Mouse (Mus musculus): ENCODE measurements at regions not wholly inside any gene's neighbourhood (a gene's known extent, or its start where the extent isn't known, plus 50 kb on each side); places are given as distances from the start of the nearest gene placed in this dataset.

- no peak for DNase-seq (ENCODE audit: low spot score)
Observed at GRCm38 (mm10) chr6:100176914-100177560, 110.2 kb downstream of the Rybp start.

GRCm38 (mm10) chr6:100170711-100171348, 116.5 kb downstream of the Rybp start:
- DNase-seq (ENCODE audit: low spot score) = no peak

- DNase-seq (ENCODE audit: low spot score) = no peak
Observed at GRCm38 (mm10) chr6:100167321-100167720, 120.0 kb downstream of the Rybp start.

GRCm38 (mm10) chr6:100165746-100166145, 121.5 kb downstream of the Rybp start:
- DNase-seq (ENCODE audit: low spot score) = no peak

- DNase-seq (ENCODE audit: low spot score) = no peak
Observed at GRCm38 (mm10) chr6:100164162-100164561, 123.1 kb downstream of the Rybp start.

GRCm38 (mm10) chr6:100163814-100164130, 123.5 kb downstream of the Rybp start:
- DNase-seq (ENCODE audit: low spot score) = no peak

- peak; percentile 14 for DNase-seq (ENCODE audit: low spot score)
Observed at GRCm38 (mm10) chr6:100162961-100163813, 124.1 kb downstream of the Rybp start.

- no peak for DNase-seq (ENCODE audit: low spot score)
Observed at GRCm38 (mm10) chr6:100160670-100161069, 126.6 kb downstream of the Rybp start.

GRCm38 (mm10) chr6:100159817-100160216, 127.5 kb downstream of the Rybp start:
- no peak for DNase-seq (ENCODE audit: low spot score)

GRCm38 (mm10) chr6:100159246-100159645, 128.0 kb downstream of the Rybp start:
- DNase-seq (ENCODE audit: low spot score) = no peak

- no peak for DNase-seq (ENCODE audit: low spot score)
Observed at GRCm38 (mm10) chr6:100157288-100157687, 130.0 kb downstream of the Rybp start.

- no peak for DNase-seq (ENCODE audit: low spot score)
Observed at GRCm38 (mm10) chr6:100156163-100156562, 131.1 kb downstream of the Rybp start.

- DNase-seq (ENCODE audit: low spot score) = no peak
Observed at GRCm38 (mm10) chr6:100155676-100156075, 131.6 kb downstream of the Rybp start.

- DNase-seq (ENCODE audit: low spot score) = no peak
Observed at GRCm38 (mm10) chr6:100151447-100151846, 135.8 kb downstream of the Rybp start.

GRCm38 (mm10) chr6:100150703-100151208, 136.5 kb downstream of the Rybp start:
- no peak for DNase-seq (ENCODE audit: low spot score)

- DNase-seq (ENCODE audit: low spot score) = no peak
Observed at GRCm38 (mm10) chr6:100149458-100149852, 137.8 kb downstream of the Rybp start.

- no peak for DNase-seq (ENCODE audit: low spot score)
Observed at GRCm38 (mm10) chr6:100148751-100149457, 138.4 kb downstream of the Rybp start.

- DNase-seq (ENCODE audit: low spot score) = no peak
Observed at GRCm38 (mm10) chr6:100146360-100146935, 140.8 kb downstream of the Rybp start.

- DNase-seq (ENCODE audit: low spot score) = no peak
Observed at GRCm38 (mm10) chr6:100145869-100146268, 141.4 kb downstream of the Rybp start.

- DNase-seq (ENCODE audit: low spot score) = no peak
Observed at GRCm38 (mm10) chr6:100144544-100145287, 142.6 kb downstream of the Rybp start.

Data from spleen, adult 12 weeks (tissue).